Mouse (Mus musculus) ES-Bruce4 (cell line): ENCODE results near the gene Trim28. TPM values are rescaled to one million over a fixed set of nuclear protein-coding genes. Genes with fewer than 3 reads are reported as not detected.

ENCODE experiments used
- H3K27ac ChIP-seq: 2 replicates; pipeline ENCODE4 v1.5.1; 2012; ENCODE audit warnings: low read length, inconsistent platforms; ENCODE audit not compliant: insufficient read depth
- H3K27me3 ChIP-seq: 2 replicates; pipeline ENCODE4 v1.6.1; 2012; ENCODE audit warnings: mild to moderate bottlenecking, low read length, inconsistent platforms; ENCODE audit not compliant: control insufficient read depth, poor library complexity, insufficient read depth, severe bottlenecking
- H3K36me3 ChIP-seq: 2 replicates; pipeline ENCODE4 v1.6.1; 2012; ENCODE audit warnings: inconsistent platforms, mild to moderate bottlenecking, low read length, moderate library complexity; ENCODE audit not compliant: control insufficient read depth, poor library complexity, insufficient read depth, severe bottlenecking
- H3K4me1 ChIP-seq: one replicate; pipeline ENCODE4 v1.8.1; 2011; ENCODE audit warnings: low read length; ENCODE audit not compliant: control insufficient read depth, insufficient read depth
- H3K4me3 ChIP-seq: 2 replicates; pipeline ENCODE4 v1.5.1; 2011; ENCODE audit warnings: low read depth, mild to moderate bottlenecking, low read length
- H3K9ac ChIP-seq: 2 replicates; pipeline ENCODE4 v1.6.1; 2012; ENCODE audit warnings: low read depth, mild to moderate bottlenecking, inconsistent platforms; ENCODE audit not compliant: poor library complexity, severe bottlenecking
- H3K9me3 ChIP-seq: replicated peaks from 2 replicates; pipeline ENCODE4 v1.6.1; 2012; ENCODE audit warnings: mild to moderate bottlenecking, low read length, inconsistent platforms; ENCODE audit not compliant: control insufficient read depth, poor library complexity, insufficient read depth, severe bottlenecking
- CTCF ChIP-seq: IDR thresholded peaks from one replicate; pipeline ENCODE4 v1.8.1; 2011; ENCODE audit warnings: low read depth, low read length
- EP300 ChIP-seq: IDR thresholded peaks from 2 replicates; pipeline ENCODE4 v1.6.1; 2011; ENCODE audit warnings: low read depth, low read length; ENCODE audit not compliant: insufficient read depth
- POLR2A ChIP-seq: IDR thresholded peaks from one replicate; pipeline ENCODE4 v1.8.1; 2011; ENCODE audit warnings: low read length; ENCODE audit not compliant: insufficient read depth
- polyA plus RNA-seq: library from polyadenylated mRNA; stranded (reverse); fragments of >200 nt; gene quantifications from 2 replicates; pipeline ENCODE4 v1.2.4, GENCODE M21; 2011; ENCODE audit warnings: low read depth; ENCODE audit not compliant: missing spikeins, insufficient read depth, insufficient read length

Gene Trim28
- polyA plus RNA-seq, 1 experiment, result 1,151 TPM

- Histone ChIP-seq H3K4me1 (no peaks in the 10 kb centered on the region), H3K27ac (peak overlapping the region; percentile 32; the same call in 1 of the 2 replicates), H3K36me3 (no peaks in the 10 kb centered on the region), H3K27me3 (no peaks in the 10 kb centered on the region), H3K9ac (no peak overlapping the region), H3K9me3 (no peaks in the 10 kb centered on the region), H3K4me3 (no peak overlapping the region)
- TF ChIP-seq POLR2A (no peak), CTCF (no peak), EP300 (no peak)
Measured at GRCm38 (mm10) chr7:12978931-12979722, 19.8 kb upstream of the Trim28 start.

- H3K4me3 ChIP-seq, result no peak overlapping the region
- H3K27ac ChIP-seq, result 0 out of 2 replicates have a peak overlapping the region, but pooled peaks have one; percentile 1
- TF ChIP-seq EP300 (no peak), POLR2A (no peak), CTCF (no peak)
- no peak overlapping the region for H3K9ac ChIP-seq
- H3K27me3 ChIP-seq, result no peaks in the 10 kb centered on the region
- no peaks in the 10 kb centered on the region for H3K36me3 ChIP-seq
- no peaks in the 10 kb centered on the region for H3K4me1 ChIP-seq
- H3K9me3 ChIP-seq, result no peaks in the 10 kb centered on the region
Measured at GRCm38 (mm10) chr7:12979776-12980175, 19.1 kb upstream of the Trim28 start.

- Histone ChIP-seq H3K9ac (no peak overlapping the region), H3K9me3 (no peaks in the 10 kb centered on the region), H3K4me3 (no peak overlapping the region), H3K27me3 (no peaks in the 10 kb centered on the region), H3K4me1 (no peaks in the 10 kb centered on the region), H3K27ac (0 out of 2 replicates have a peak overlapping the region, but pooled peaks have one; percentile 1), H3K36me3 (no peaks in the 10 kb centered on the region)
- no peak for TF ChIP-seq CTCF
- no peak for TF ChIP-seq POLR2A
- no peak for TF ChIP-seq EP300
Measured at GRCm38 (mm10) chr7:12980291-12980690, 18.6 kb upstream of the Trim28 start.

GRCm38 (mm10) chr7:12985724-12986123 lies 13.2 kb upstream of the Trim28 start:
- no peak for TF ChIP-seq CTCF
- no peak for TF ChIP-seq EP300
- TF ChIP-seq POLR2A, result no peak
- Histone ChIP-seq H3K27me3 (no peaks in the 10 kb centered on the region), H3K4me1 (no peaks in the 10 kb centered on the region), H3K36me3 (no peaks in the 10 kb centered on the region), H3K9me3 (no peaks in the 10 kb centered on the region), H3K9ac (no peak overlapping the region), H3K4me3 (no peak overlapping the region), H3K27ac (no peak overlapping the region)

- Histone ChIP-seq H3K27ac (no peak overlapping the region), H3K4me1 (no peaks in the 10 kb centered on the region), H3K36me3 (no peaks in the 10 kb centered on the region), H3K4me3 (no peak overlapping the region), H3K9me3 (no peaks in the 10 kb centered on the region), H3K9ac (no peak overlapping the region), H3K27me3 (no peaks in the 10 kb centered on the region)
- TF ChIP-seq CTCF (no peak), EP300 (no peak), POLR2A (no peak)
Measured at GRCm38 (mm10) chr7:12986906-12987305, 12.0 kb upstream of the Trim28 start.

GRCm38 (mm10) chr7:12987409-12988189 lies 11.3 kb upstream of the Trim28 start:
- Histone ChIP-seq H3K9me3 (no peaks in the 10 kb centered on the region), H3K9ac (no peak overlapping the region), H3K4me3 (no peak overlapping the region), H3K4me1 (no peaks in the 10 kb centered on the region), H3K36me3 (no peaks in the 10 kb centered on the region), H3K27me3 (no peaks in the 10 kb centered on the region), H3K27ac (no peak overlapping the region)
- no peak for TF ChIP-seq CTCF
- TF ChIP-seq EP300, result no peak
- no peak for TF ChIP-seq POLR2A
